In genomic region chr19:24845007-24845546, GRCm38 (mm10) we compare ENCODE assay signal across 12 mouse cellular contexts. TPM values are rescaled to one million over a fixed set of nuclear protein-coding genes. Genes with fewer than 3 reads are reported as not detected.
DNase-seq lines count a peak whose midpoint lies in the region; ATAC-seq and TF ChIP-seq lines count a peak whose summit lies in the region.
"Had no signal": no experiment of that assay in that cellular context is flagged by ENCODE, and none has a peak within 500 bp of the region (broad histone marks: within the 10 kb centered on the region; RNA-seq: fewer than 3 reads in every experiment).

No protein-coding gene starts in this region.

- peaks cover 12% of the 10 kb centered on the region; the same call in 1 of the 2 replicates for H3K4me1 ChIP-seq in kidney, postnatal 0 days (replicated peaks; ENCODE audit: insufficient read depth, low read length)
- peaks cover 29% of the 10 kb centered on the region for H3K4me1 ChIP-seq in embryonic facial prominence, embryonic 15.5 days
- peaks cover 35% of the 10 kb centered on the region for H3K4me1 ChIP-seq in limb, embryonic 10.5 days

- H3K27ac ChIP-seq in kidney, postnatal 0 days, result no peak overlapping the region
- peak overlapping the region; percentile 66 for H3K27ac ChIP-seq in embryonic facial prominence, embryonic 15.5 days (replicated peaks)
- peak overlapping the region; percentile 44; the same call in 1 of the 2 replicates for H3K27ac ChIP-seq in limb, embryonic 10.5 days
- no peak overlapping the region for H3K27ac ChIP-seq in left cerebral cortex, adult 2 months

- WGBS in kidney, postnatal 0 days, result 37% methylated on average over 7 of the region's 7 CpGs
- WGBS in embryonic facial prominence, embryonic 15.5 days, result 17% methylated on average over 7 of the region's 7 CpGs
- 30% methylated on average over 7 of the region's 7 CpGs for WGBS in limb, embryonic 10.5 days

- H3K9me3 ChIP-seq in kidney, postnatal 0 days (replicated peaks; ENCODE audit: low read length), result no peaks in the 10 kb centered on the region
- no peaks in the 10 kb centered on the region for H3K9me3 ChIP-seq in embryonic facial prominence, embryonic 15.5 days (replicated peaks)
- H3K9me3 ChIP-seq in limb, embryonic 10.5 days (replicated peaks), result no peaks in the 10 kb centered on the region

- intact Hi-C loops in left cerebral cortex, adult 2 months (cut with DNase I), result no loop called here

- H3K4me3 ChIP-seq in kidney, postnatal 0 days (replicated peaks; ENCODE audit: low read depth, low read length), result no peak overlapping the region
- H3K4me3 ChIP-seq in embryonic facial prominence, embryonic 15.5 days (replicated peaks), result no peak overlapping the region
- H3K4me3 ChIP-seq in limb, embryonic 10.5 days, result no peak overlapping the region
- no peak overlapping the region for H3K4me3 ChIP-seq in left cerebral cortex, adult 2 months

- H3K36me3 ChIP-seq in kidney, postnatal 0 days (ENCODE audit: insufficient read depth, low read length), result no peaks in the 10 kb centered on the region
- no peaks in the 10 kb centered on the region for H3K36me3 ChIP-seq in embryonic facial prominence, embryonic 15.5 days
- no peaks in the 10 kb centered on the region for H3K36me3 ChIP-seq in limb, embryonic 10.5 days

- no peak overlapping the region for H3K9ac ChIP-seq in kidney, postnatal 0 days (ENCODE audit: low read depth, low read length)
- H3K9ac ChIP-seq in embryonic facial prominence, embryonic 15.5 days, result no peak overlapping the region

- ATAC-seq in kidney, postnatal 0 days (replicated peaks; ENCODE audit: low FRiP score, low read depth), result no peak
- ATAC-seq in embryonic facial prominence, embryonic 15.5 days (ENCODE audit: insufficient number of reproducible peaks, low FRiP score, low TSS enrichment, low read depth), result peak; percentile 71
- ATAC-seq: CD4-positive, CD25-positive, alpha-beta regulatory T cell, adult 4 months had no signal

- no peaks in the 10 kb centered on the region for H3K27me3 ChIP-seq in kidney, postnatal 0 days (ENCODE audit: insufficient read depth, low read length)
- no peaks in the 10 kb centered on the region for H3K27me3 ChIP-seq in embryonic facial prominence, embryonic 15.5 days
- 0 out of 2 replicates have a peak, but pooled peaks cover 6% of the 10 kb centered on the region for H3K27me3 ChIP-seq in limb, embryonic 10.5 days (ENCODE audit: low read depth, poor library complexity, severe bottlenecking)

- DNase-seq in kidney, postnatal 0 days (ENCODE audit: low spot score), result peak; percentile 53
- no peak for DNase-seq in kidney, adult 18-20 months
- no peak for DNase-seq in limb, embryonic 10.5 days (ENCODE audit: low spot score)
- peak; percentile 37 for DNase-seq in retina, embryonic 14.5 days (ENCODE audit: low spot score)
- DNase-seq in left cerebral cortex, adult 2 months (ENCODE audit: extremely low spot score in 1 of 2, low spot score in 2 of 2), result no peak
- no peak for DNase-seq in ovary, postnatal 36 days (ENCODE audit: low spot score)
- DNase-seq in layer of hippocampus, adult 11-12 months (ENCODE audit: low spot score), result no peak

- TF ChIP-seq CTCF in kidney, postnatal 0 days (IDR thresholded peaks at IDR 0.05; ENCODE audit: low read depth), result no peak
- no peak for TF ChIP-seq CTCF in left cerebral cortex, adult 2 months (IDR thresholded peaks at IDR 0.05)

- no peak overlapping the region for H3K4me2 ChIP-seq in kidney, postnatal 0 days (ENCODE audit: low read length)
- H3K4me2 ChIP-seq in embryonic facial prominence, embryonic 15.5 days (replicated peaks), result peak overlapping the region; percentile 17; the same call in 1 of the 2 replicates

RNA-seq across cellular contexts. Expression of gene Pgm5, which starts 16.6 kb away (rescaled TPM):
- 0.87 and 0.96 TPM in 2 replicates for polyA plus RNA-seq in kidney, postnatal 0 days (2015; fragmentation: Nextera tagmentation; extraction: Ambion mirVana)
- polyA plus RNA-seq in embryonic facial prominence, embryonic 15.5 days (2015; fragmentation: Nextera tagmentation; extraction: Ambion mirVana), result 6.5 and 8.8 TPM in 2 replicates
- 0.20 and 0.54 TPM in 2 replicates for polyA plus RNA-seq in limb, embryonic 10.5 days (2016; fragmentation: Nextera tagmentation; extraction: Ambion mirVana)
- total RNA-seq in left cerebral cortex, adult 2 months (2021), result 1 to 10 TPM; 6.2 to 6.3 TPM
- total RNA-seq: monocyte, adult 5-6 weeks had no signal
- polyA plus RNA-seq: CD4-positive, CD25-positive, alpha-beta regulatory T cell, adult 4 months had no signal

RNA-seq across cellular contexts. Expression of gene Gm10053, which starts 30.4 kb away (rescaled TPM):
- 458 and 466 TPM in 2 replicates for polyA plus RNA-seq in kidney, postnatal 0 days (2015; fragmentation: Nextera tagmentation; extraction: Ambion mirVana)
- 182 and 192 TPM in 2 replicates for polyA plus RNA-seq in embryonic facial prominence, embryonic 15.5 days (2015; fragmentation: Nextera tagmentation; extraction: Ambion mirVana)
- 304 and 360 TPM in 2 replicates for polyA plus RNA-seq in limb, embryonic 10.5 days (2016; fragmentation: Nextera tagmentation; extraction: Ambion mirVana)
- 100 to 1,000 TPM; 185 to 197 TPM for total RNA-seq in left cerebral cortex, adult 2 months (2021)

RNA-seq across cellular contexts. Expression of gene Foxd4, which starts 55.9 kb away (rescaled TPM):
- polyA plus RNA-seq in kidney, postnatal 0 days (2015; fragmentation: Nextera tagmentation; extraction: Ambion mirVana), result not detected in 2 replicates
- not detected in 2 replicates for polyA plus RNA-seq in embryonic facial prominence, embryonic 15.5 days (2015; fragmentation: Nextera tagmentation; extraction: Ambion mirVana)
- not detected in 2 replicates for polyA plus RNA-seq in limb, embryonic 10.5 days (2016; fragmentation: Nextera tagmentation; extraction: Ambion mirVana)
- total RNA-seq in left cerebral cortex, adult 2 months (2021), result not detected
- total RNA-seq: left cerebral cortex, adult 8-10 months; monocyte, adult 5-6 weeks had no signal
- polyA plus RNA-seq: CD4-positive, CD25-positive, alpha-beta regulatory T cell, adult 4 months; heart, postnatal 0 days had no signal

Comparison
In these comparisons a context has a peak if more than half of its experiments do, and no peak if none do; other contexts are left out.
1. DNase-seq: peak in kidney, postnatal 0 days (single experiment) and retina, embryonic 14.5 days (single experiment); none in kidney, adult 18-20 months (single experiment), limb, embryonic 10.5 days (single experiment), left cerebral cortex, adult 2 months (0 of 2), ovary, postnatal 36 days (single experiment) and layer of hippocampus, adult 11-12 months (single experiment).
2. H3K27ac ChIP-seq: peak in embryonic facial prominence, embryonic 15.5 days (single experiment) and limb, embryonic 10.5 days (single experiment); none in kidney, postnatal 0 days (single experiment) and left cerebral cortex, adult 2 months (single experiment).